Mouse (Mus musculus) adrenal gland, postnatal 10 days (tissue): Measurements from ENCODE around the gene Cd36. TPM values are rescaled to one million over a fixed set of nuclear protein-coding genes. Genes with fewer than 3 reads are reported as not detected.

ENCODE experiments used
- DNase-seq: peaks from one replicate; pipeline ENCODE4 v3.0.0; 2021; ENCODE audit warnings: mixed read lengths
- total RNA-seq, 2 experiments: library from RNA; stranded (reverse); gene quantifications; 2 replicates each; pipeline ENCODE4 v1.2.3; 2021

The Cd36 gene
- total RNA-seq, 2 experiments from 2014 or later = 1,078 to 1,144 TPM

- no peak for DNase-seq
Measured at GRCm38 (mm10) chr5:17806774-17807377, 81.7 kb downstream of the Cd36 start.

GRCm38 (mm10) chr5:17776571-17776970 lies 112.0 kb downstream of the Cd36 start:
- DNase-seq = peak; percentile 60

DNA sequence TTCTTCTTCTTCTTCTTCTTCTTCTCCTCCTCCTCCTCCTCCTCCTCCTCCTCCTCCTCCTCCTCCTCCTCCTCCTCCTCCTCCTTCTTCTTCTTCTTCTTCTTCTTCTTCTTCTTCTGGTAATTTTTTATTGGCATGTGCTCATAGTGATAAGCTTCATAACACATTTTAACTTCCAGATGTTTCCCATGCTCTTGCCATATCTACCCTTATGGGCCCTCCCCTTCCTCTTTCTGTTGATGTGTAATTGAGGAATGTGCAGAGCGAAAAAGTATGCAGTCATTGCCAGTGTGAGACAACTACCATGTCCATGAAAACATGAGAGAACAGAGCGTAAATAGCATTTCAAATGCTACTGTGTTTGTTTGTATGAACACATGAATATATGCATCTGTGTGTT lies 118.3 kb downstream of the Cd36 start:
- no peak for DNase-seq

- DNase-seq = no peak
Measured at GRCm38 (mm10) chr5:17766006-17766677, 122.5 kb downstream of the Cd36 start.

DNA sequence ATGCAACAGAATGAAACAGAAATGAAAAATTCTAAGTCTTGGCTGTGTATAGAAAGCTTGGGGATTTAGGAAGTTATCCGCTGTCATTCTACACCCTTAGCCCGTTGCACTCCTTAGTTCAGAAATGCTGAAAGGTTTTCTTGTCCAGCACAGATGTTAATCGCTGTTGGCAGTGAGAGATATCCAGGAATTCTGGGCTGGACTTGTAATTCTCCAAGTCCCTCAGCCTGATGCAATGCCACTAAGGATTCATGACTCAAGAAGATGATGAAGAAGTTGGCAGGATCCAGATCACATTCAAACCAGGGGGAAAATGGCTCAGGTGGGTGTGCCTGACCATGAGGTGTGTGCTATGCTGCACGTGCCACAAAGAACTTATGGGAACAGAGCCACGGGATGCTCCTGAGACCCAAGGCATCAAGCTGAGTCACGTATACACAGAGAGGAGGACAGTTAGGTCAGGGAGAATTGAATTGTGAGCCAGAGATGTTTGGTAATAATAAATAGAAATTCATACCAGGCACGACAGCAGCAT lies 135.1 kb downstream of the Cd36 start:
- DNase-seq = no peak

DNA sequence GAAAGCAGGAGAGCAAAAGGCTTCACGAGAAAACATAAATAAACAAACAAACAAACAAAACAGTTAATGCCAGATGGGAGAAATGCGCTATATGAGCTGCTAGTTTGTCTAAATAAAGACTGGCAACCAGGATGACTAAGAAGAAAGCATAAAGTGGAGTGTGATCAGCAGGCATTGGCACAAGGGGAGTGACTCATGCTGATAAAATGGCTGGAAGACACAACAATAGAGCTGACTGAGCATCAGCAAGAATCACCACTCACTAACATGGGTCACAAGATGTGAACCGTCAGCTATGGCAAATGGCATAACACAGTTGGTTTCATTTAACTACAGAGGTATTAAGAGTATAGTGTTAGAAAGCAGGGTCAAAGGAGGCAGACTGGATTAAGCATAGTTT lies 140.3 kb downstream of the Cd36 start:
- DNase-seq = no peak

DNA sequence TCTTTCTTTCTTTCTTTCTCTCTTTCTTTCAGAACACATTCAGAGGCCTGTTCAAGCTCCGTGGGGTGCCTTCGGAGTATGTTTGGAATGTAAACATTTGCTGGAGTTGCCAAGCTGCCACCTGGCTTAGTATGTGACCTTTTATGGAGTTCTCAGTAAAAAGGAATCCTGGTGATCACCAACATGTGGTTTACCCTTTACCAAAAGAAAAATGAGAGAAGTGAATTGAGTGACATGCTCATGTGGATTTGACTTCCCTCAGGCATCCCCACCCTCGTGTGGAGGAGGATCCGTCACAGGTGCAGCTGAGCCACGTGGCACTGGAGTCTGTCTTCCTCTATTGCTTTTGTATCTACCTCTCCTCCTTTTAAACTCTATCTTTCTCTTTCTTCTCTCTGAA lies 141.5 kb downstream of the Cd36 start:
- DNase-seq = no peak

DNA sequence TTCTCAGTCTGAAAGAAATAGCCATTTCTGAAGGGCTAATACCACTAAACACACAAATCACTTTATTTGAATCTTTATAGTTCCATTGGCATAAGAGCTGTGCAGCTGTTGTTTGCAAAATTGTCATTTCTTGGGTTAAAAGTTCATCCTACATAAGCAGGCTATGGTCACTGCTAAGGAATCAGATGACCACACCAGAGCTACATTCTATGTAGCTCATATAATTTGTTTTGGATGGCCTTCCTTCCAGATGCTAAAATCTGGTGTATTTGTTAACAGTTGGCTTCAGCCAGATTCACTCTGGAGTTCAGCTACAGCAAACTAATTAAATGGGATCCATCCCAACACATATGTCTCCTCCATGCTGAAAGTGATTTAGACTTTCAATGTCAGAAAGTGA lies 142.1 kb downstream of the Cd36 start:
- no peak for DNase-seq

DNA sequence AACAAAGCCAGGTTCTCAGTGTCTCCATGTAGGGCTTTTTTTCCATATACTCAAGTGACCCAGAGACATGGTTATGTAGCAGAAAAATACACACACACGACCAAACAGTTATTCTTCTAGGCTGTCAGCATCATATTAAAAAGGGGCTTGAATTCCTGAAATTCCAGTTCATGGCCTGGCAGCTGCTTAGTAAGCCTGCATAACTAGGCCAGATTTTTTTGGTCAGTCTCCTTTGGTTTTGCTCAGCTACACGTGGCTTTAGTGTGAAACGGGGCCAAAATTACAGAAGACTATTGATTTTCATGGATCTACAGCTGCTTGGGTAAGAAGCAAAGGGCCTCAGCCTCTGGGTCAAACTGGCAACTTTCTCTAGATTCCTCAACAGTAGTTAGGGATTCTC lies 148.8 kb downstream of the Cd36 start:
- DNase-seq = no peak

Other genes starting within 250 kb of the Cd36 start
- under 1 TPM; 0.27 to 0.36 TPM for gene Gnat3, start 73.7 kb upstream of the Cd36 start, total RNA-seq